Mouse (Mus musculus) liver, adult 2 months (tissue): ENCODE results near the gene Cdh22. TPM values are rescaled to one million over a fixed set of nuclear protein-coding genes. Genes with fewer than 3 reads are reported as not detected.

Experiments
- DNase-seq: peaks from one replicate; pipeline ENCODE4 v3.0.0-alpha.2; 2011; ENCODE audit warnings: low read depth, low spot score; ENCODE audit errors: extremely low read depth
- H3K27ac ChIP-seq: fragments of 200-500 bp; replicated peaks from 2 replicates; pipeline ENCODE4 v1.5.1; 2012; ENCODE audit warnings: low read depth, mild to moderate bottlenecking, control low read depth, inconsistent platforms, low read length; ENCODE audit not compliant: insufficient read depth
- H3K27me3 ChIP-seq: fragments of 200-500 bp; 2 replicates; pipeline ENCODE4 v1.6.1; 2012; ENCODE audit warnings: mild to moderate bottlenecking, moderate library complexity, low read length, inconsistent platforms; ENCODE audit not compliant: control insufficient read depth, insufficient read depth
- H3K36me3 ChIP-seq: fragments of 200-500 bp; 2 replicates; pipeline ENCODE4 v1.6.1; 2012; ENCODE audit warnings: low read length, inconsistent platforms; ENCODE audit not compliant: control insufficient read depth, insufficient read depth
- H3K4me1 ChIP-seq: fragments of 200-500 bp; 2 replicates; pipeline ENCODE4 v1.6.1; 2011; ENCODE audit warnings: low read length; ENCODE audit not compliant: control insufficient read depth, insufficient read depth
- H3K4me3 ChIP-seq: fragments of 200-500 bp; 2 replicates; pipeline ENCODE4 v1.5.1; 2011; ENCODE audit warnings: low read depth, mild to moderate bottlenecking, control low read depth, low read length, moderate library complexity; ENCODE audit not compliant: insufficient read depth
- H3K79me2 ChIP-seq: fragments of 200-500 bp; 2 replicates; pipeline ENCODE4 v1.6.1; 2012; ENCODE audit warnings: inconsistent platforms, mild to moderate bottlenecking, low read length, moderate library complexity; ENCODE audit not compliant: control insufficient read depth, insufficient read depth
- H3K9ac ChIP-seq: fragments of 200-500 bp; 2 replicates; pipeline ENCODE4 v1.6.1; 2012; ENCODE audit warnings: low read depth, mild to moderate bottlenecking, control low read depth, inconsistent platforms, low read length
- CTCF ChIP-seq: fragments of 200-500 bp; IDR thresholded peaks from 2 replicates; pipeline ENCODE4 v1.5.1; 2011; ENCODE audit warnings: low read depth, low read length, control low read depth
- POLR2A ChIP-seq: fragments of 200-500 bp; IDR thresholded peaks from 2 replicates; pipeline ENCODE4 v1.6.1; 2011; ENCODE audit warnings: low read length, control low read depth; ENCODE audit not compliant: insufficient read depth; ENCODE audit errors: extremely low read depth
- WGBS: fragments of 180-500 bp; shearing (Covaris S2); methylation state at CpG from one replicate; pipeline ENCODE4 v1.1.7; 2018; 5-methylcytosine and 5-hydroxymethylcytosine counted together
- polyA plus RNA-seq: library from polyadenylated mRNA; depleted of rRNA; stranded (reverse); fragments of >200 nt; gene quantifications from 2 replicates; pipeline ENCODE4 v1.2.3, GENCODE M21; 2012
- total RNA-seq: library from RNA; depleted of rRNA; stranded (reverse); fragments of >200 nt; gene quantifications from 2 replicates; pipeline ENCODE4 v1.2.3, GENCODE M21; 2014

Gene Cdh22
- total and polyA plus RNA-seq, 2 experiments, result not detected

- WGBS, result 26% methylated on average over 11 of the region's 11 CpGs
- no peak for TF ChIP-seq CTCF
- TF ChIP-seq POLR2A, result no peak
- no peaks in the 10 kb centered on the region for H3K79me2 ChIP-seq
- H3K36me3 ChIP-seq, result no peaks in the 10 kb centered on the region
- no peaks in the 10 kb centered on the region for H3K4me1 ChIP-seq
- H3K9ac ChIP-seq, result no peak overlapping the region
- no peak overlapping the region for H3K4me3 ChIP-seq
- no peak overlapping the region for H3K27ac ChIP-seq
- DNase-seq, result no peak
- peaks cover 4% of the 10 kb centered on the region; the same call in 1 of the 2 replicates for H3K27me3 ChIP-seq
Observed at GRCm38 (mm10) chr2:165074081-165074884, 160.4 kb downstream of the Cdh22 start.

- H3K4me1 ChIP-seq, result no peaks in the 10 kb centered on the region
- H3K4me3 ChIP-seq, result no peak overlapping the region
- H3K27me3 ChIP-seq, result peaks cover 3% of the 10 kb centered on the region; the same call in 1 of the 2 replicates
- no peaks in the 10 kb centered on the region for H3K36me3 ChIP-seq
- no peak for DNase-seq
- no peak overlapping the region for H3K9ac ChIP-seq
- WGBS, result 30% methylated on average over 9 of the region's 9 CpGs
- H3K27ac ChIP-seq, result no peak overlapping the region
- TF ChIP-seq POLR2A, result no peak
- no peak for TF ChIP-seq CTCF
- H3K79me2 ChIP-seq, result no peaks in the 10 kb centered on the region
Observed at GRCm38 (mm10) chr2:165073381-165073781, 161.3 kb downstream of the Cdh22 start.

GRCm38 (mm10) chr2:165070096-165070816 lies 164.4 kb downstream of the Cdh22 start:
- no peak overlapping the region for H3K9ac ChIP-seq
- H3K4me3 ChIP-seq, result no peak overlapping the region
- no peaks in the 10 kb centered on the region for H3K27me3 ChIP-seq
- no peak overlapping the region for H3K27ac ChIP-seq
- no peak for TF ChIP-seq POLR2A
- peak; percentile 59 for TF ChIP-seq CTCF
- no peaks in the 10 kb centered on the region for H3K4me1 ChIP-seq
- no peaks in the 10 kb centered on the region for H3K79me2 ChIP-seq
- no peaks in the 10 kb centered on the region for H3K36me3 ChIP-seq
- peak; percentile 10 for DNase-seq
- 30% methylated on average over 23 of the region's 23 CpGs for WGBS

GRCm38 (mm10) chr2:165068806-165069205 lies 165.8 kb downstream of the Cdh22 start:
- no peak for TF ChIP-seq POLR2A
- no peak for TF ChIP-seq CTCF
- H3K4me3 ChIP-seq, result no peak overlapping the region
- H3K36me3 ChIP-seq, result no peaks in the 10 kb centered on the region
- H3K27me3 ChIP-seq, result no peaks in the 10 kb centered on the region
- H3K79me2 ChIP-seq, result no peaks in the 10 kb centered on the region
- no peak overlapping the region for H3K27ac ChIP-seq
- DNase-seq, result no peak
- no peaks in the 10 kb centered on the region for H3K4me1 ChIP-seq
- WGBS, result 91% methylated on average over 2 of the region's 2 CpGs
- no peak overlapping the region for H3K9ac ChIP-seq

GRCm38 (mm10) chr2:165064489-165064888 lies 170.2 kb downstream of the Cdh22 start:
- no peak for DNase-seq

More at GRCm38 (mm10) chr2:165064489-165064888, 170.2 kb downstream of the Cdh22 start:
- 89% methylated on average over 7 of the region's 7 CpGs for WGBS
- no peak for TF ChIP-seq POLR2A
- no peak for TF ChIP-seq CTCF
- Histone ChIP-seq H3K36me3 (no peaks in the 10 kb centered on the region), H3K27me3 (no peaks in the 10 kb centered on the region), H3K9ac (no peak overlapping the region), H3K27ac (no peak overlapping the region), H3K4me3 (no peak overlapping the region), H3K79me2 (no peaks in the 10 kb centered on the region), H3K4me1 (no peaks in the 10 kb centered on the region)
